ENCODE assay signal across 17 mouse cellular contexts in the genomic region with DNA sequence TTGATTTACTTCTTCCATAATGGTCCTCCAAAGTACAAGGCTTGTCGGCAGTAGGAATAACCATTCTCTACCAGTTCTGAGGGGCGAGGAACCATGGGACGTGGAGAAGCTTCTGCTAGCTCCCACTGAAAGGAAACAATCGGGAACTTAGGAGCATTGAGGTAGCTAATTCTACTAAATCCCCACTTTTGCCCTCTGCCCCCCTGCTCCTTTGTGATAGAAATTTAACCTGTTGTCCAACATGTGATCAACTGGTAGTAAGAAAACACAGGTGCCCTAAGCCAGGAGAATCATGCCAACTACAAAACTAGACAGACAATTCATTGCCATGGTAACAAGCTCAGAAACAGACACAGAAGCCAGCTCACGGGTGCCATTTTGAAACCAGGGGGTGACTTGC.
"Had no signal": no experiment of that assay in that cellular context is flagged by ENCODE, and none has a peak within 500 bp of the region (broad histone marks: within the 10 kb centered on the region; RNA-seq: fewer than 3 reads in every experiment).

No protein-coding gene starts in this region.

- H3K27ac ChIP-seq: limb, embryonic 10.5 days; limb, embryonic 13.5 days; liver, embryonic 12.5 days; liver, embryonic 15.5 days; lung, embryonic 15.5 days; midbrain, embryonic 10.5 days; midbrain, embryonic 15.5 days had no signal

- DNase-seq: kidney, adult 9 months; kidney, postnatal 14 days; kidney, postnatal 4 days; liver; lung, adult 18-20 months; lung, postnatal 10 days; lung, postnatal 36 days; thymus, adult 18-20 months; thymus, postnatal 36 days had no signal

- H3K4me3 ChIP-seq: limb, embryonic 10.5 days; limb, embryonic 13.5 days; liver, embryonic 12.5 days; liver, embryonic 15.5 days; lung, embryonic 15.5 days; megakaryocyte, embryonic 14.5 days; midbrain, embryonic 10.5 days; midbrain, embryonic 15.5 days had no signal

- H3K4me1 ChIP-seq: limb, embryonic 10.5 days; liver, embryonic 12.5 days; liver, embryonic 15.5 days; lung, embryonic 15.5 days; midbrain, embryonic 10.5 days; midbrain, embryonic 15.5 days had no signal
